Mouse (Mus musculus) spleen, postnatal 4 days (tissue): ENCODE measurements around the gene Sulf2.

Experiments
- DNase-seq, 2 experiments: peaks; one replicate each; pipeline ENCODE4 v3.0.0; 2022; ENCODE audit warnings: low spot score in 2 of 2

The Sulf2 gene

GRCm38 (mm10) chr2:166119992-166120391 is 35.5 kb downstream of the Sulf2 start:
- DNase-seq: no peak

- no peak for DNase-seq
Measured at GRCm38 (mm10) chr2:166116704-166117103, 38.8 kb downstream of the Sulf2 start.

- DNase-seq: no peak
Measured at GRCm38 (mm10) chr2:166116278-166116608, 39.2 kb downstream of the Sulf2 start.

- no peak for DNase-seq
Measured at GRCm38 (mm10) chr2:166115571-166116277, 39.7 kb downstream of the Sulf2 start.

GRCm38 (mm10) chr2:166112986-166113385 is 42.5 kb downstream of the Sulf2 start:
- no peak for DNase-seq

- DNase-seq: no peak
Measured at GRCm38 (mm10) chr2:166111831-166112250, 43.6 kb downstream of the Sulf2 start.

GRCm38 (mm10) chr2:166111238-166111637 is 44.2 kb downstream of the Sulf2 start:
- DNase-seq: no peak

- no peak for DNase-seq
Measured at GRCm38 (mm10) chr2:166110764-166111163, 44.7 kb downstream of the Sulf2 start.

- peak; percentile 60 to 85 for DNase-seq
Measured at GRCm38 (mm10) chr2:166108326-166108725, 47.1 kb downstream of the Sulf2 start.

GRCm38 (mm10) chr2:166107911-166108310 is 47.6 kb downstream of the Sulf2 start:
- DNase-seq: no peak

GRCm38 (mm10) chr2:166106631-166107030 is 48.8 kb downstream of the Sulf2 start:
- no peak for DNase-seq

- DNase-seq: no peak
Measured at GRCm38 (mm10) chr2:166105911-166106310, 49.6 kb downstream of the Sulf2 start.

- no peak for DNase-seq
Measured at GRCm38 (mm10) chr2:166102893-166103292, 52.6 kb downstream of the Sulf2 start.

- no peak for DNase-seq
Measured at GRCm38 (mm10) chr2:166100309-166101262, 54.9 kb downstream of the Sulf2 start.

GRCm38 (mm10) chr2:166098292-166098933 is 57.0 kb downstream of the Sulf2 start:
- DNase-seq: no peak

- DNase-seq: no peak
Measured at GRCm38 (mm10) chr2:166097443-166098291, 57.8 kb downstream of the Sulf2 start.

- no peak for DNase-seq
Measured at GRCm38 (mm10) chr2:166096834-166097233, 58.6 kb downstream of the Sulf2 start.

GRCm38 (mm10) chr2:166096300-166096699 is 59.2 kb downstream of the Sulf2 start:
- no peak for DNase-seq

GRCm38 (mm10) chr2:166092412-166092811 is 63.1 kb downstream of the Sulf2 start:
- DNase-seq: no peak

- DNase-seq: no peak
Measured at GRCm38 (mm10) chr2:166091599-166091998, 63.9 kb downstream of the Sulf2 start.

GRCm38 (mm10) chr2:166090131-166090581 is 65.3 kb downstream of the Sulf2 start:
- DNase-seq: no peak
